Mouse (Mus musculus): ENCODE measurements around the gene Rwdd3. TPM values are rescaled to one million over a fixed set of nuclear protein-coding genes. Genes with fewer than 3 reads are reported as not detected.

Rwdd3 gene
- 0.24 and 0.28 TPM in 2 replicates for polyA plus RNA-seq (2012; rRNA removed)

GRCm38 (mm10) chr3:121171243-121171871 lies at the start of gene Rwdd3:
Gene Rwdd3, minus strand, starts transcription at chr3:121171695.

Other genes starting within 250 kb of the Rwdd3 start
- gene Tmem56, start 111.4 kb upstream of the Rwdd3 start, polyA plus RNA-seq (2012; rRNA removed): 0.39 and 0.84 TPM in 2 replicates
- 4.5 and 5.0 TPM in 2 replicates for gene Alg14, start 120.1 kb upstream of the Rwdd3 start, polyA plus RNA-seq (2012; rRNA removed)

Data from stomach, adult 2 months (tissue).